Mouse (Mus musculus) lung, postnatal 4 days (tissue): ENCODE results near the gene Nxpe5.

ENCODE experiments used
- DNase-seq, 2 experiments: peaks; one replicate each; pipeline ENCODE4 v3.0.0; 2021

The Nxpe5 gene

GRCm38 (mm10) chr5:138255353-138256093, 29.8 kb downstream of the Nxpe5 start, which contains the start of gene Lamtor4:
TSS of gene Lamtor4 (plus strand) at chr5:138255482.
- peak; percentile 93 to 95 for DNase-seq

DNA sequence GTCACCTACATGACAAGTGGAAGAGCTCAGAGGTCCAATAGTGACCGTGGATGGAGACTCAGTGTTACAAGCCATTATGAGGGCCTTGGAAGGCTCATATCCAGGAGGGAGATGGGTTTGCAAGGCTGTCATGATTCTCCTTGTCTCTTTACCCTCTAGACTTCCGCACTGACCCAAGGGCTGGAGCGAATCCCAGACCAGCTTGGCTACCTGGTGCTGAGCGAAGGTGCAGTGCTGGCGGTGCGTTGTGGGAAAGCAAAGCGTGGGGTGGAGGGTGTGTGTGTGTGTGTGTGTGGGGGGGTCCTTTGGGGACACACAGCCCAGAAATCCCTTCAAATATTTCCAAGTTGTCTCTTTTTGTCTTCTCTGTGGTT, 30.4 kb downstream of the Nxpe5 start:
- no peak for DNase-seq

DNA sequence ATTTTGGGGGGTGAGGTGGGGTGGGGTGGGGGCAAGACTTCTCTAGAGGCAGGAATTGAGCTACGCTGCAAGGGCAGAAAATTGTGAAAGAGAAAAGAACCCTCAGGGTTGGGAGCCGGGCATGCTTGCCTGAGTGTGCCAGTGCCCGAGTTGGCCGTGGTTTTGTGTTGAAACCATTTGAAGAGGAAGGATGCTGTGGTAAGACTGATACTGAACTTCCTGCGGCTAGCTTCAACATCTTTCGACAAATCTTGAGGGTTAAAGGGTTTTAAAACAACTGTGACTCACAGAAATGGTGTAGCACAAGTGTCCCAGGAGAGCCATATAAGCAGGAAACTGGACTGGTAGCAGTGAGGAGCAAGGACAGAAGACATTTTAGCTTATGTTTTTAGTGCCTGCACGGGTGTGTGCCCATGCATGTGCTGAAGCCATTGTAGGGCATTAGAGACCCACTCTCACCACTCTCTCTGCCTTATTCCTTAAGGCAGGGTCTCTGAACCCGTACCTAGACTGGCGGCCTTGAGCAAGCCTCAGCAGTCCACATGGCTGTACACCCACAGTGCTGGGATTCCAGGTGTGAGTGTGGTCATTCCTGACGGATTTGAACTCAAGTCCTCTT, 31.4 kb downstream of the Nxpe5 start:
- DNase-seq, result peak; percentile 40 to 48

- no peak for DNase-seq
Observed at GRCm38 (mm10) chr5:138257585-138257978, 31.9 kb downstream of the Nxpe5 start.

DNA sequence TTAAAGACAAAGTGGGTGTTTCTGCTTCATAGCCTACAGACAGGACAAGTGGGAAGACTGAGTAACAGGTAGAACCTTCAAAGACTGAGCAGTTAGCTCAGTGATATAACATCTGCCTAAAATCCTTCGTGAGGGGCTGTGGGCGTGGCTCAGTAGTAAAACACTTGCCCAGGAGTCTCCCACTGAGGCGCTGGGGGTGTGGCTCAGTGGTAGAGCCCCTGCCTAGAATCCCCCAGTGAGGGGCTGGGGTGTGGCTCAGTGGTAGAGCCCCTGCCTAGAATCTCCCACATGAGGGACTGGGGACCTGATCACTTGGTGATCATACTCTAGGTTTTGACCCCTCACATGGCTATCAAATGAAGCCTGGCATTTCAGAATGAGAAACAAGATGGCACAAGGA, 32.4 kb downstream of the Nxpe5 start:
- DNase-seq, result no peak

GRCm38 (mm10) chr5:138258542-138258941, 32.8 kb downstream of the Nxpe5 start:
- DNase-seq, result no peak

DNA sequence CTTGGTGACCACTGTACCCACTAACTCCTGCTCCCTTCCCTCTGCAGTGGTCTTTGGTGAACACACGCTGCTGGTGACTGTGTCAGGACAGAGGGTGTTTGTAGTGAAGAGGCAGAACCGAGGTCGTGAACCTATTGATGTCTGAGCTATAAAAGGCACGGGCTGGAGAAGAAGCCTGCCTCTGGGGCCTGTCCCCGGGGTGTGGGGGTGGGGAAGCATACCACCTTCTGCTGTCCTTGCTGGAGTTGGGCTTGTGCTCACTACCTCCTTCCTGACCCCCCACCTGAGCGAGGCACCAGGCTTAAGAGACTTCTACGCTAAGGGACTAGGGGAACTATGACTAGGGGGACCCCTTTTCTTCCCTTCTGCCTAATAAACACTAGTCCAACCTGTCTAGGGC, 33.3 kb downstream of the Nxpe5 start:
- DNase-seq, result no peak

DNA sequence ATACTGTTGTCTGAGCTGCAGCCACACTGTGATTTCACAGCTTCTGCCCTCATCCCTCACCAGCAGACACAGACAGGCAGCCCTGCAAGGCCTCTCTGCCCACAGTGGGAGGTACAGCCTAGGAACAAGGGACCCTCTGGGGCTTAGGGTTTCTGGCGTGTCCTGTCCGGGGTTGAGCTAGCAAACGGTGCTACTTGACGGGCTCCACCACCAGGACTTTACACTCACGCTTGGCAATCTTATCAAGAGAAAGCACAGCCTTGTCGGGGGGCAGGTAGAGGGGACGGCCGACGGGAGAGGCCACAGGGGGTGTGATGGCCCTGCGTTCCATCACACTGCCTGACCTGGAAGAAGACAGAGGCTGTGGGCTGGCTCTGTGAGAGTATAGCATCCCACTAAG, 34.4 kb downstream of the Nxpe5 start:
- DNase-seq, result no peak

DNA sequence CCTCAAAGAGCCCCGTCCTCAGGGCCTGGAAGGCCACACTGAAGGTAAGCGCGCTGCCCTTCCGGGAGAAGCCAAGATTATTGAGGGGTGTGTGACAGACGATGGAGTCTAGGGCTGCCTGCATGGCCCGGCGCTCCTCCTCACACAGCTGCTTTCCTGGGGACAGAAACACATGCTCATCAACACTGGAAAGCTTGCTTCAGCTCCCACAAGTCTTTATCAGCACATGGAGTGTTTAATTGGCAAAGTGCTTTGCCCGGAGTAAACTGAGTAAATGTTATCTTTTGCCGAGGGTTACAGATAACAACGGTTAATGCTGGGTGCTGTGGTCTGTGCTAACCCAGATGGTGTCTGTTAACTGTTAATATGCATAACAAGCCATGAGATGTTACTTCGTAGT, 35.1 kb downstream of the Nxpe5 start:
- no peak for DNase-seq

DNA sequence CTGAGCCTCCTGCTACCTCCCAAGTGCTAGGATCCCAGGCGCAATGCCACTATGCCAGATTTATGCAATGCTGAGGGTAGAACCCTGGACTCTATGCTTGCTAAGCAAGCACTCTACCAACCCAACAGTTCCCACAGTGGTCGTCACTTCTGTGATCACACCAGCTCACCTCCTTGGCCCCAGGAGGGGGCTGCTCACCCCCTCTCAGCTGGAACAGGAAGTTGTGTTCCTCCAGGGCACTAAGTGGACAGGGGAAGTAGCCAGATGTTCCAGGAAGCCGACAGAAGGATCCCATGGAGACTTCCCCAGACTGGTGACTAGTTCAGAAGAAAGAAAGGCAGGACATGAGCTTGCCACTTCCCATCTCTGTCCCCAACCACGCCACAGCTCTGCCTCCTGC, 36.3 kb downstream of the Nxpe5 start:
- peak in 1 of 2 experiments; percentile 23 for DNase-seq

DNA sequence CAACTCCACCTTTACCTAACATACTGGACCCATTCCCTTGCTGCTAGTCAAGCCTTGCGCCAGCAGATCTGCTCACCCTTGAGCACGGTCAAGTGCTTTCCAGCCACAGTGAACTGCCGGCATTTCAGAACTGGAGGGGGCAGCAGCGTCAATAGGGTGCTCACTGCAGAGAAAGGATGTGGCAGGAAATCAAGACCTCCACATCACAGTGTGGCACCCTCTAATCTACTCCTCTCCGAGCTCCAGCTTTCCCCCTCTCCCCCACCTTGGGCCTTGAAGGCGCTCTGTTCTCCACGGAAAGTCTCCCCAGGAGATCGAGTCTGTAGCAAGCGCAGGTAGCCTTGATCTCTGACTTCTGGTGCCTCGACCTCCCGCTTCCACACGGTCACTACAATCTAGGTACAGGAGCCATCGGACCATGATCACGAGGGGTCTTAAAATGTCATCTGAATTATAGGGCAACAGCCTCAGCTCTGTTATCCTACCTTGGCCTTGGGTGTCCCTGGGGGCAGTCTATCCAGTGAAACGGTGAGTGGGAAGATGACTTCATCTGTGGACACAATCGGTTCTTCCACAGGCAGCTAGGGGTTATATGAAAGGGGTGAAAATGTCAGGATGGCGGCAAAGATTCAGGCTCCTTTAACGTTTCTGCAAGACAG, 37.0 kb downstream of the Nxpe5 start:
- DNase-seq, result no peak

GRCm38 (mm10) chr5:138263260-138264206, 37.8 kb downstream of the Nxpe5 start, which contains the start of gene BC037034:
TSS of gene BC037034 (minus strand) at chr5:138264033.
- peak; percentile 93 to 94 for DNase-seq

DNA sequence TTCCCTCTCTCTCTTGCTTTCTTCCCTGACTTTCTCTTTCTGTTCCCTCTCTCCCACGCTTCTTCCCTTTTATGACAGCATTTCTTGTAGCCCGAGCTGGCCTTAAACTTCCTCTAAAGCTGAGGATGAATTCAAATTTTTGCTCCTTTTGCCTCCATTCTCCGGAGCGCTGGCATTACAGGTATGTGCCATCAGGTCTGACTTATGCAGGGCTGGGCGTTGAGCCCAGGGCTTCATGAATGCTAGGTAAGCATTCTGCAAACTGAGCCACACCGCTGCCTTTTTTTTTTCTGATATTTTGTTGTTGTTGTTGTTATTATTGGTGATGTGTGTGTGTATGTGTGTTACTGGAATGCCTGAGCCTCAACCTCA, 38.5 kb downstream of the Nxpe5 start:
- DNase-seq, result no peak

GRCm38 (mm10) chr5:138265712-138266111, 40.0 kb downstream of the Nxpe5 start:
- no peak for DNase-seq

DNA sequence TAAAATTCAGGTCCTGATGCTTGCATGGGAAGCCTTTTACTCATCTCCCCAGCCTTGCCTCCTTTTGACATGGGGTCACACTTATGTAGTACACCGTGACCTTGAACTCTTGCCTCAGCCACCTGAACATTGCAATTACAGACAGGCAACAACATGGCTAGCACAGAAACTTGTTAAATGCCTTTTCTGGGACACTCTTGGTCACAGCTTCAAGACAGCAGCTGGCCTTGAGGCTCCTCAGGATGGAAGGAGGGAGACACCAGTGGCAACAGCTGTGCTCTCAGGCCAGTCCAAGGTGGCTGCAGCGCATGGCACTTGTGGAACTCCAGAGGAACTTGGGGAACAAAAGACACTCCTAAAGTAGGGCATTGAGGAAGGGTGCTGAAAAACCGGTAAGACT, 41.4 kb downstream of the Nxpe5 start:
- no peak for DNase-seq

GRCm38 (mm10) chr5:138268980-138269379, 43.3 kb downstream of the Nxpe5 start:
- DNase-seq, result no peak

DNA sequence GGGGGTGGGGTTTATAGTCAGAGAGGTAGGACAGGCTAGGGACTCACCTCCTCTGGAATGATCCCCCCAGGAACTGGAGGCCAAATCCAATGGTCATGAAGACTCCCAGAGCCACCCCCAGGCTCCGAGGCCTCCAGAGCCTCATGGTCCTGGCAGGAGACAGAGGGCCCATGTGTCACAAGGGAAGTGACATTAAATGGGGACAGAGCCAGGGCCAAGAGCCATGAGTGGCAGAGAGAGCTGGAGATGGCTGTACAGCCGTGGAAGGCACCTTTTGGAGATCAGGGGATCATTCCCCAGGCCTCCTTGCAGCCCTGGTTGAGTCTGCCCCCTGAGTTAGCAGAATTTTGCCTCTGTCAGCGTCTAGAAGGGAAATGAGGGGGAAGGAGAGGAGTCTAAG, 45.5 kb downstream of the Nxpe5 start:
- DNase-seq, result no peak

DNA sequence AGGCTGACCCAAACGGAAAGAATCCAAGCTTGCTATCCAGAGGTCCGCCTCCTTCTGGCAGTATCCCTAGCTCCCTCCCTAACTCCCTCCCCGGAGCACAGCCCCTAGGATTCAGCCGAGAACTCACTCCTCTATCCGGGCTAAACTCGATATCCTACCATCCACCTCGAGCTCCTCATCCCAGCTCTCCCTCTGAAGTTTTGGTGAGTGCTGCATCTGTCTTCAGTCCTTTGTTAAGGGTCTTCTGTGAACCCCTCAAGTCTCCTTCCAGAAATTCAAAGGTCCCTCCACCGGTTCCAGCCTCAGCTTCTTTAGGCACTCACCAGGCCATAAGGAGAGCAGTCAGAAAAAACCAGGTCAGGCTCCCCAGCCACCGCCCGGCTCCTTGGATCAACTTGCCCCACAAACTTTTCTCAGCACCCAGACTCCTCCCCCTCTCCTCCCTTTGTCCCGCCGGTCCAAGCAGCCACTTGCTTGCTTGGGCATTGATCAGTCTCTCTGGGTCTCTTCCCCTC, 46.8 kb downstream of the Nxpe5 start, which contains the start of gene Gal3st4:
TSS of gene Gal3st4 (minus strand) at position 432 of the 515 bp plus-strand sequence.
- peak in 1 of 2 experiments; percentile 25 for DNase-seq

DNA sequence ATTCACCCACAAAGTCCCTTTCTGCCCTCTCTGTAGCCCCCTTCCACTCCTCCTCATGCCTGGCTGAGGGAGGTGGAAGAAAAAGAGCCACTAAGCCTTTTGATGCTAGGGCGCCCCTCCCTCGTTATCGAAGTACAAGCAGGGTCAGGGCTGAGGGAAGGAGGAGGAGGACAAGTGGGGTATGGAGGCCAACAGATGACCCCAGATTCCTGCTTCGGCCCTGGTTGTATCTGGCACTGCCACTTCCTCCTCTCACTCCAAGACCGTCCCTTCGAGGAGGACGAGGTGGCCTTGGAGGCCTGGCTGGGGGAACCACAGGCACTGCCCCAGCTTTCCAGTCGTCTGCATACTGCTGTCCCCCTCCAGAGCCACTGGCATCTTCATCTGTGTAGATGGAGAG, 48.5 kb downstream of the Nxpe5 start:
- no peak for DNase-seq

GRCm38 (mm10) chr5:138275216-138276050, 49.7 kb downstream of the Nxpe5 start:
- DNase-seq, result peak in 1 of 2 experiments; percentile 26

- no peak for DNase-seq
Observed at GRCm38 (mm10) chr5:138277994-138278393, 52.3 kb downstream of the Nxpe5 start.
